ENCODE assay signal across 29 mouse cellular contexts in the genomic region with DNA sequence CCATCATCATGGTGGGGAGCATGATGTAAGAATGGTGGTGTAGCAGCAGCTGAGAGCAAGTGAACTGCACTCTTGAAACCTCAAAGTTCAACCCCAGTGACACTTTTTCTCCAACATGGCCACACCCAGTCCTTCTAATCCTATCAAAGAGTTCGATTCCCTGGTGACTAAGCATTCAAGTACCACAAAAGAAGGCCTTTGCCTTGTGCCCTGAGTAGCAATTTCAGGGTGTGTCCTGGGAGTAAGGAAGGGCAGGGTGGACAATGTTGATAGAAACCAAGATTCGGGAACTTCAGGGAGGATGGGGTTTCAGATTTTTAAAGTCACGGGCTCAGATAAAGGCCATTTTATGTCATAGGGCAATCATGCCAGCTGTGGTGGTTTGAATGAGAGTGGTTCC. TPM values are rescaled to one million over a fixed set of nuclear protein-coding genes. Genes with fewer than 3 reads are reported as not detected.
DNase-seq lines count a peak whose midpoint lies in the region; ATAC-seq and TF ChIP-seq lines count a peak whose summit lies in the region.
"Had no signal": no experiment of that assay in that cellular context is flagged by ENCODE, and none has a peak within 500 bp of the region (broad histone marks: within the 10 kb centered on the region; RNA-seq: fewer than 3 reads in every experiment).

No protein-coding gene starts in this region.

- ATAC-seq in intestine, postnatal 0 days = peak; percentile 63
- ATAC-seq in intestine, embryonic 15.5 days = no peak
- ATAC-seq: forebrain, embryonic 16.5 days had no signal

- no peak overlapping the region for H3K9ac ChIP-seq in intestine, postnatal 0 days (ENCODE audit: low read depth, low read length)
- no peak overlapping the region for H3K9ac ChIP-seq in intestine, embryonic 15.5 days
- H3K9ac ChIP-seq: embryonic facial prominence, embryonic 13.5 days; forebrain, embryonic 12.5 days; heart, embryonic 13.5 days; hindbrain, embryonic 15.5 days had no signal

- no peaks in the 10 kb centered on the region for H3K36me3 ChIP-seq in intestine, postnatal 0 days (ENCODE audit: control insufficient read depth, insufficient read depth)
- H3K36me3 ChIP-seq in intestine, embryonic 15.5 days = no peaks in the 10 kb centered on the region
- H3K36me3 ChIP-seq: embryonic facial prominence, embryonic 10.5 days; embryonic facial prominence, embryonic 13.5 days; forebrain, embryonic 12.5 days; heart, embryonic 10.5 days; heart, embryonic 13.5 days; hindbrain, embryonic 15.5 days had no signal

- peak overlapping the region; percentile 35; the same call in 1 of the 2 replicates for H3K27ac ChIP-seq in intestine, postnatal 0 days (ENCODE audit: low read depth, low read length)
- H3K27ac ChIP-seq in intestine, embryonic 15.5 days = no peak overlapping the region
- H3K27ac ChIP-seq in gastrocnemius, adult 2 months = no peak overlapping the region
- H3K27ac ChIP-seq: embryonic facial prominence, embryonic 10.5 days; forebrain, embryonic 12.5 days; heart, embryonic 10.5 days; heart, embryonic 13.5 days; hindbrain, embryonic 15.5 days had no signal

- H3K4me1 ChIP-seq in intestine, postnatal 0 days (replicated peaks; ENCODE audit: control insufficient read depth, insufficient read depth, low read length) = no peaks in the 10 kb centered on the region
- 0 out of 2 replicates have a peak, but pooled peaks cover 3% of the 10 kb centered on the region for H3K4me1 ChIP-seq in intestine, embryonic 15.5 days (replicated peaks)
- H3K4me1 ChIP-seq: embryonic facial prominence, embryonic 10.5 days; forebrain, embryonic 12.5 days; hindbrain, embryonic 15.5 days had no signal

- TF ChIP-seq CTCF in intestine, postnatal 0 days (IDR thresholded peaks at IDR 0.05; ENCODE audit: low read depth) = no peak
- no peak for TF ChIP-seq CTCF in gastrocnemius, adult 2 months (IDR thresholded peaks at IDR 0.05)

- DNase-seq in ES-CJ7 (ENCODE audit: low read depth, low spot score) (peak; percentile 12), ZHBTc4 (ENCODE audit: low read depth, low spot score) (peak; percentile 6)
- DNase-seq in right cerebral cortex, postnatal 10 days (ENCODE audit: low spot score in 2 of 2) = no peak
- DNase-seq in gastrocnemius, adult 2 months = no peak
- no peak for DNase-seq in right cerebral cortex, adult 2 months (ENCODE audit: low spot score in 2 of 2)
- DNase-seq: adrenal gland, adult 2 months; adrenal gland, postnatal 14 days; B cell, adult 2 months; cerebellum, adult 11 months; cerebellum, adult 2 months; cerebellum, postnatal 10 days; cerebellum, postnatal 36 days; embryo, embryonic 11 days; gastrocnemius, postnatal 14 days; heart, adult 18-20 months; heart, postnatal 14 days; heart, postnatal 4 days; kidney, adult 18-20 months had no signal

- no peaks in the 10 kb centered on the region for H3K27me3 ChIP-seq in intestine, postnatal 0 days (replicated peaks; ENCODE audit: control insufficient read depth, insufficient read depth, low read length)
- no peaks in the 10 kb centered on the region for H3K27me3 ChIP-seq in intestine, embryonic 15.5 days (replicated peaks)
- H3K27me3 ChIP-seq: embryonic facial prominence, embryonic 13.5 days; forebrain, embryonic 12.5 days; heart, embryonic 13.5 days; hindbrain, embryonic 15.5 days had no signal

- 61% methylated on average over 3 of the region's 3 CpGs for WGBS in intestine, postnatal 0 days
- WGBS in intestine, embryonic 15.5 days = 85% methylated on average over 3 of the region's 3 CpGs

- intact Hi-C loops in gastrocnemius, adult 2 months (cut with DNase I) = loop anchor here (2.0 to 10.0 kb wide), 3 partner anchors 58 to 327 kb away; no protein-coding TSS in a partner anchor

- no peak overlapping the region for H3K4me3 ChIP-seq in intestine, postnatal 0 days (ENCODE audit: low read depth, low read length)
- no peak overlapping the region for H3K4me3 ChIP-seq in intestine, embryonic 15.5 days (replicated peaks)
- H3K4me3 ChIP-seq in gastrocnemius, adult 2 months = no peak overlapping the region
- H3K4me3 ChIP-seq: embryonic facial prominence, embryonic 10.5 days; embryonic facial prominence, embryonic 13.5 days; erythroblast, embryonic 14.5 days; forebrain, embryonic 12.5 days; heart, embryonic 10.5 days; heart, embryonic 13.5 days; hindbrain, embryonic 15.5 days had no signal

- no peaks in the 10 kb centered on the region for H3K9me3 ChIP-seq in intestine, postnatal 0 days (ENCODE audit: control insufficient read depth)
- no peaks in the 10 kb centered on the region for H3K9me3 ChIP-seq in intestine, embryonic 15.5 days
- H3K9me3 ChIP-seq: embryonic facial prominence, embryonic 10.5 days; embryonic facial prominence, embryonic 13.5 days; heart, embryonic 10.5 days; hindbrain, embryonic 15.5 days had no signal

- no peak overlapping the region for H3K4me2 ChIP-seq in intestine, postnatal 0 days (replicated peaks; ENCODE audit: low read depth)
- no peak overlapping the region for H3K4me2 ChIP-seq in intestine, embryonic 15.5 days (replicated peaks)
- H3K4me2 ChIP-seq: embryonic facial prominence, embryonic 13.5 days; forebrain, embryonic 12.5 days; heart, embryonic 13.5 days; hindbrain, embryonic 15.5 days had no signal

RNA-seq across cellular contexts. Expression of a gene that starts 38.3 kb away (rescaled TPM):
- polyA plus RNA-seq in intestine, postnatal 0 days (2015; fragmentation: Nextera tagmentation; extraction: Ambion mirVana) = 40.5 and 40.8 TPM in 2 replicates
- polyA plus RNA-seq in intestine, embryonic 15.5 days (2015; fragmentation: Nextera tagmentation; extraction: Ambion mirVana) = 10.5 and 10.9 TPM in 2 replicates
- 10 to 100 TPM in 1 of 2 experiments, 1 to 10 TPM in 1; 7.6 to 11.0 TPM for total RNA-seq in gastrocnemius, adult 2 months (2021)
- polyA plus RNA-seq: erythroblast, embryonic 14.5 days had no signal

RNA-seq across cellular contexts. Expression of a gene that starts 50.4 kb away (rescaled TPM):
- 6.8 and 8.8 TPM in 2 replicates for polyA plus RNA-seq in intestine, postnatal 0 days (2015; fragmentation: Nextera tagmentation; extraction: Ambion mirVana)
- polyA plus RNA-seq in intestine, embryonic 15.5 days (2015; fragmentation: Nextera tagmentation; extraction: Ambion mirVana) = 6.6 and 8.0 TPM in 2 replicates
- 1 to 10 TPM in 1 of 2 experiments, under 1 TPM in 1; 0.94 to 1.2 TPM for total RNA-seq in gastrocnemius, adult 2 months (2021)
- total RNA-seq: CH12.LX had no signal

Comparison
In these comparisons a context has a peak if more than half of its experiments do, and no peak if none do; other contexts are left out.
1. DNase-seq: peak in ES-CJ7 (single experiment) and ZHBTc4 (single experiment); none in right cerebral cortex, postnatal 10 days (0 of 2), gastrocnemius, adult 2 months (single experiment) and right cerebral cortex, adult 2 months (0 of 2).